ENCODE assay signal across 8 mouse cellular contexts in the genomic region with DNA sequence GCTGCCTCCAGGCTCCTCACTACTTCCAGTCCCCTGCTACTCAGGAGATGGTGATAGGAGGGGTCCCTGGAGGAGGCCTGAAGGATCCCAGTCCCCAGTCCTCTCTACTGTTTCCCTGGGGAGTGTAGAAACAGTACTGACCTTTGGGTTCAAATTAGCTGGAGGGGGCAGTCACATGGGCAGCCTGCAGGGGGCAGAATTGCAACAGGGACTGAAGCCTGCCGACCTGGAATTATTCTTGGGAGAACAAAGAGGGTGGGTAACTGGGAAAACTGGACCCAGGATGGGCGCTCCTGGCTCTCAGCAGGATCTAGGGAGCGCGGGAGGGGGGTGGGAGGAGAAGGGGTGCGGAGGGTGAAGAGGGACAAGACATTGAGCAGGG. TPM values are rescaled to one million over a fixed set of nuclear protein-coding genes. Genes with fewer than 3 reads are reported as not detected.
A peak's percentile ranks its signal among the peaks of the same experiment; 100 is the strongest.
DNase-seq lines count a peak whose midpoint lies in the region; ATAC-seq lines count a peak whose summit lies in the region.

No protein-coding gene starts in this region.

- peak; percentile 8; the same call in 1 of the 2 replicates for ATAC-seq in forebrain, embryonic 16.5 days
- ATAC-seq in limb, embryonic 15.5 days (ENCODE audit: insufficient number of reproducible peaks, low FRiP score, low TSS enrichment, low read depth), result no peak
- ATAC-seq in midbrain, embryonic 16.5 days, result no peak
- no peak for ATAC-seq in erythroid progenitor cell, adult 5-6 weeks (replicated peaks; ENCODE audit: low FRiP score, poor library complexity, severe bottlenecking)

- H3K27ac ChIP-seq in forebrain, embryonic 16.5 days (ENCODE audit: low read length), result peak overlapping the region; percentile 34
- H3K27ac ChIP-seq in limb, embryonic 15.5 days, result peak overlapping the region; percentile 97
- no peak overlapping the region for H3K27ac ChIP-seq in midbrain, embryonic 16.5 days (ENCODE audit: low read length)

- H3K27me3 ChIP-seq in forebrain, embryonic 16.5 days (replicated peaks; ENCODE audit: control insufficient read depth, insufficient read depth, low read length), result no peaks in the 10 kb centered on the region
- H3K27me3 ChIP-seq in limb, embryonic 15.5 days, result no peaks in the 10 kb centered on the region
- no peaks in the 10 kb centered on the region for H3K27me3 ChIP-seq in midbrain, embryonic 16.5 days (ENCODE audit: control insufficient read depth, insufficient read depth, low read depth, low read length)

- H3K4me2 ChIP-seq in forebrain, embryonic 16.5 days (ENCODE audit: low read length), result peak overlapping the region; percentile 53
- H3K4me2 ChIP-seq in limb, embryonic 15.5 days, result peak overlapping the region; percentile 36
- peak overlapping the region; percentile 67 for H3K4me2 ChIP-seq in midbrain, embryonic 16.5 days (ENCODE audit: low read length)

- peaks cover 14% of the 10 kb centered on the region for H3K4me1 ChIP-seq in forebrain, embryonic 16.5 days (replicated peaks; ENCODE audit: control insufficient read depth, insufficient read depth, low read length)
- H3K4me1 ChIP-seq in limb, embryonic 15.5 days, result peaks cover 81% of the 10 kb centered on the region
- H3K4me1 ChIP-seq in midbrain, embryonic 16.5 days (ENCODE audit: control insufficient read depth, insufficient read depth, low read length), result peaks cover 14% of the 10 kb centered on the region

- 5% methylated on average over 5 of the region's 5 CpGs for WGBS in forebrain, embryonic 16.5 days
- WGBS in limb, embryonic 15.5 days, result 6% methylated on average over 5 of the region's 5 CpGs
- WGBS in midbrain, embryonic 16.5 days, result 10% methylated on average over 5 of the region's 5 CpGs

- H3K4me3 ChIP-seq in forebrain, embryonic 16.5 days (replicated peaks; ENCODE audit: low read length), result peak overlapping the region; percentile 29
- peak overlapping the region; percentile 14 for H3K4me3 ChIP-seq in limb, embryonic 15.5 days
- H3K4me3 ChIP-seq in midbrain, embryonic 16.5 days (ENCODE audit: low read depth, low read length), result no peak overlapping the region

- H3K9ac ChIP-seq in forebrain, embryonic 16.5 days (replicated peaks; ENCODE audit: low read depth, low read length), result peak overlapping the region; percentile 58
- peak overlapping the region; percentile 26; the same call in 1 of the 2 replicates for H3K9ac ChIP-seq in limb, embryonic 15.5 days
- H3K9ac ChIP-seq in midbrain, embryonic 16.5 days (ENCODE audit: low read depth, low read length), result peak overlapping the region; percentile 73; the same call in 1 of the 2 replicates

- H3K36me3 ChIP-seq in forebrain, embryonic 16.5 days (ENCODE audit: control insufficient read depth, insufficient read depth), result no peaks in the 10 kb centered on the region
- 0 out of 2 replicates have a peak, but pooled peaks cover 2% of the 10 kb centered on the region for H3K36me3 ChIP-seq in limb, embryonic 15.5 days
- H3K36me3 ChIP-seq in midbrain, embryonic 16.5 days (ENCODE audit: control insufficient read depth, insufficient read depth, low read length), result no peaks in the 10 kb centered on the region

- DNase-seq in adrenal gland, adult 2 months, result peak; percentile 37
- DNase-seq in adrenal gland, adult 8-10 months, result no peak
- peak; percentile 72 for DNase-seq in adrenal gland, postnatal 10 days
- peak; percentile 89 for DNase-seq in heart, postnatal 4 days

- no peaks in the 10 kb centered on the region for H3K9me3 ChIP-seq in forebrain, embryonic 16.5 days (ENCODE audit: control insufficient read depth, low read length)
- H3K9me3 ChIP-seq in limb, embryonic 15.5 days, result no peaks in the 10 kb centered on the region
- H3K9me3 ChIP-seq in midbrain, embryonic 16.5 days (replicated peaks; ENCODE audit: control insufficient read depth, low read length, poor library complexity, severe bottlenecking), result no peaks in the 10 kb centered on the region

RNA-seq across cellular contexts. Expression of a gene that starts 17.5 kb away (rescaled TPM):
- total RNA-seq in adrenal gland, adult 2 months (2021), result not detected
- polyA plus RNA-seq in adrenal gland, adult 2 months (2012; rRNA removed), result 0.52 TPM in 1 of 2 replicates, not detected in the other
- 1 to 10 TPM in 3 of 4 experiments, not detected in 1; 1.1 to 1.5 (median 1.3) TPM for total RNA-seq in adrenal gland, adult 8-10 months (2022)
- 1,000 to 10,000 TPM in 1 of 2 experiments, 100 to 1,000 TPM in 1; 272 to 1,179 TPM for total RNA-seq in adrenal gland, postnatal 10 days (2021)
- 0.73 and 1.2 TPM in 2 replicates for polyA plus RNA-seq in forebrain, embryonic 16.5 days (2015; fragmentation: Nextera tagmentation; extraction: Ambion mirVana)
- 10 to 100 TPM in 1 of 2 experiments, under 1 TPM in 1; 0.98 to 10.9 TPM for total RNA-seq in heart, postnatal 4 days (2021)
- polyA plus RNA-seq in limb, embryonic 15.5 days (2015; fragmentation: Nextera tagmentation; extraction: Ambion mirVana), result 154 and 517 TPM in 2 replicates
- polyA plus RNA-seq in midbrain, embryonic 16.5 days (2015; fragmentation: Nextera tagmentation; extraction: Ambion mirVana), result 0.91 and 1.6 TPM in 2 replicates
- total RNA-seq in erythroid progenitor cell, adult 5-6 weeks (2015; ENCODE audit: low replicate concordance), result not detected in 2 replicates
- total RNA-seq in erythroid progenitor cell, adult 5-6 weeks (2017; ENCODE audit: low replicate concordance), result not detected in 2 replicates

RNA-seq across cellular contexts. Expression of a gene that starts 20.6 kb away (rescaled TPM):
- total RNA-seq in adrenal gland, adult 2 months (2021), result 10 to 100 TPM; 20.9 to 28.7 TPM
- 22.2 and 25.1 TPM in 2 replicates for polyA plus RNA-seq in adrenal gland, adult 2 months (2012; rRNA removed)
- 10 to 100 TPM; 18.1 to 31.9 (median 21.4) TPM for total RNA-seq in adrenal gland, adult 8-10 months (2022)
- total RNA-seq in adrenal gland, postnatal 10 days (2021), result 10 to 100 TPM; 26.7 to 39.3 TPM
- polyA plus RNA-seq in forebrain, embryonic 16.5 days (2015; fragmentation: Nextera tagmentation; extraction: Ambion mirVana), result 3.5 and 5.5 TPM in 2 replicates
- total RNA-seq in heart, postnatal 4 days (2021), result 100 to 1,000 TPM in 1 of 2 experiments, 10 to 100 TPM in 1; 93.3 to 108 TPM
- 57.3 and 63.3 TPM in 2 replicates for polyA plus RNA-seq in limb, embryonic 15.5 days (2015; fragmentation: Nextera tagmentation; extraction: Ambion mirVana)
- 4.8 and 5.1 TPM in 2 replicates for polyA plus RNA-seq in midbrain, embryonic 16.5 days (2015; fragmentation: Nextera tagmentation; extraction: Ambion mirVana)
- total RNA-seq in erythroid progenitor cell, adult 5-6 weeks (2015; ENCODE audit: low replicate concordance), result 88.0 and 115 TPM in 2 replicates
- total RNA-seq in erythroid progenitor cell, adult 5-6 weeks (2017; ENCODE audit: low replicate concordance), result 64.5 and 76.5 TPM in 2 replicates

RNA-seq across cellular contexts. Expression of a gene that starts 39.6 kb away (rescaled TPM):
- total RNA-seq in adrenal gland, adult 2 months (2021), result under 1 TPM; 0.62 to 0.63 TPM
- polyA plus RNA-seq in adrenal gland, adult 2 months (2012; rRNA removed), result 0.15 TPM in 1 of 2 replicates, not detected in the other
- 1 to 10 TPM in 1 of 4 experiments, under 1 TPM in 3; 0.43 to 1.1 (median 0.85) TPM for total RNA-seq in adrenal gland, adult 8-10 months (2022)
- 100 to 1,000 TPM; 196 to 793 TPM for total RNA-seq in adrenal gland, postnatal 10 days (2021)
- polyA plus RNA-seq in forebrain, embryonic 16.5 days (2015; fragmentation: Nextera tagmentation; extraction: Ambion mirVana), result 0.89 TPM in 1 of 2 replicates, not detected in the other
- 10 to 100 TPM in 1 of 2 experiments, 1 to 10 TPM in 1; 6.6 to 16.4 TPM for total RNA-seq in heart, postnatal 4 days (2021)
- polyA plus RNA-seq in limb, embryonic 15.5 days (2015; fragmentation: Nextera tagmentation; extraction: Ambion mirVana), result 136 and 529 TPM in 2 replicates
- 0.51 and 0.78 TPM in 2 replicates for polyA plus RNA-seq in midbrain, embryonic 16.5 days (2015; fragmentation: Nextera tagmentation; extraction: Ambion mirVana)
- total RNA-seq in erythroid progenitor cell, adult 5-6 weeks (2015; ENCODE audit: low replicate concordance), result not detected in 2 replicates
- not detected in 2 replicates for total RNA-seq in erythroid progenitor cell, adult 5-6 weeks (2017; ENCODE audit: low replicate concordance)

RNA-seq across cellular contexts. Expression of a gene that starts 46.5 kb away (rescaled TPM):
- not detected for total RNA-seq in adrenal gland, adult 2 months (2021)
- 0.16 and 0.20 TPM in 2 replicates for polyA plus RNA-seq in adrenal gland, adult 2 months (2012; rRNA removed)
- 1 to 10 TPM in 1 of 4 experiments, not detected in 3; 1.2 TPM for total RNA-seq in adrenal gland, adult 8-10 months (2022)
- total RNA-seq in adrenal gland, postnatal 10 days (2021), result not detected
- not detected in 2 replicates for polyA plus RNA-seq in forebrain, embryonic 16.5 days (2015; fragmentation: Nextera tagmentation; extraction: Ambion mirVana)
- not detected for total RNA-seq in heart, postnatal 4 days (2021)
- polyA plus RNA-seq in limb, embryonic 15.5 days (2015; fragmentation: Nextera tagmentation; extraction: Ambion mirVana), result 6.3 and 6.7 TPM in 2 replicates
- polyA plus RNA-seq in midbrain, embryonic 16.5 days (2015; fragmentation: Nextera tagmentation; extraction: Ambion mirVana), result not detected in 2 replicates
- total RNA-seq in erythroid progenitor cell, adult 5-6 weeks (2015; ENCODE audit: low replicate concordance), result not detected in 2 replicates
- not detected in 2 replicates for total RNA-seq in erythroid progenitor cell, adult 5-6 weeks (2017; ENCODE audit: low replicate concordance)

RNA-seq across cellular contexts. Expression of a gene that starts 51.3 kb away (rescaled TPM):
- 1 to 10 TPM; 2.2 to 8.0 TPM for total RNA-seq in adrenal gland, adult 2 months (2021)
- 6.9 and 7.6 TPM in 2 replicates for polyA plus RNA-seq in adrenal gland, adult 2 months (2012; rRNA removed)
- 10 to 100 TPM in 1 of 4 experiments, 1 to 10 TPM in 3; 2.2 to 13.7 (median 4.8) TPM for total RNA-seq in adrenal gland, adult 8-10 months (2022)
- 10 to 100 TPM in 1 of 2 experiments, 1 to 10 TPM in 1; 5.1 to 15.8 TPM for total RNA-seq in adrenal gland, postnatal 10 days (2021)
- 16.0 and 23.0 TPM in 2 replicates for polyA plus RNA-seq in forebrain, embryonic 16.5 days (2015; fragmentation: Nextera tagmentation; extraction: Ambion mirVana)
- total RNA-seq in heart, postnatal 4 days (2021), result 1 to 10 TPM; 3.7 to 6.4 TPM
- polyA plus RNA-seq in limb, embryonic 15.5 days (2015; fragmentation: Nextera tagmentation; extraction: Ambion mirVana), result 28.8 and 30.5 TPM in 2 replicates
- 15.6 and 18.6 TPM in 2 replicates for polyA plus RNA-seq in midbrain, embryonic 16.5 days (2015; fragmentation: Nextera tagmentation; extraction: Ambion mirVana)
- 9.6 TPM in 1 of 2 replicates, not detected in the other for total RNA-seq in erythroid progenitor cell, adult 5-6 weeks (2015; ENCODE audit: low replicate concordance)
- 0.13 TPM in 1 of 2 replicates, not detected in the other for total RNA-seq in erythroid progenitor cell, adult 5-6 weeks (2017; ENCODE audit: low replicate concordance)

Comparison
In these comparisons a context has a peak if more than half of its experiments do, and no peak if none do; other contexts are left out.
1. RNA of a gene that starts 17.5 kb away (total RNA-seq): 272 to 1,179 TPM in adrenal gland, postnatal 10 days; 0.98 to 10.9 TPM in heart, postnatal 4 days, 1.1 to 1.5 TPM in adrenal gland, adult 8-10 months, not detected in adrenal gland, adult 2 months and not detected in erythroid progenitor cell, adult 5-6 weeks; every median in the first group is over 10 times any median in the second.
2. RNA of a gene that starts 39.6 kb away (total RNA-seq): 196 to 793 TPM in adrenal gland, postnatal 10 days; 6.6 to 16.4 TPM in heart, postnatal 4 days, 0.43 to 1.1 TPM in adrenal gland, adult 8-10 months, 0.62 to 0.63 TPM in adrenal gland, adult 2 months and not detected in erythroid progenitor cell, adult 5-6 weeks; every median in the first group is over 10 times any median in the second.
3. Peak in every context shown above with its lines, with median percentiles within 50 percentile points of each other: H3K4me2 ChIP-seq and H3K9ac ChIP-seq.